Mouse (Mus musculus): ENCODE results near the gene Tubb2a.

- TF ChIP-seq POLR2A (IDR thresholded peaks at IDR 0.05; ENCODE audit: borderline replicate concordance, insufficient read depth, low read length) (no peak), CTCF (IDR thresholded peaks at IDR 0.05; ENCODE audit: borderline replicate concordance, insufficient read depth, low read depth, low read length) (no peak)
These were observed 31.9 kb upstream of the Tubb2a start for GRCm38 (mm10) chr13:34109677-34110058.
